Mouse (Mus musculus) C2C12 (cell line): Measurements from ENCODE around the gene Slc38a4.

ENCODE experiments used
- CEBPB ChIP-seq: IDR thresholded peaks from one replicate; pipeline ENCODE4 v1.6.1; 2011; ENCODE audit warnings: low read depth, mild to moderate bottlenecking, control low read depth, moderate library complexity
- CTCF ChIP-seq: IDR thresholded peaks from one replicate; pipeline ENCODE4 v1.5.1; 2011; ENCODE audit not compliant: control insufficient read depth, insufficient read depth, insufficient read length
- FOSL1 ChIP-seq: IDR thresholded peaks from one replicate; pipeline ENCODE4 v1.8.0; 2011; ENCODE audit warnings: mild to moderate bottlenecking, low read length; ENCODE audit not compliant: poor library complexity, insufficient read depth, severe bottlenecking
- MAX ChIP-seq: IDR thresholded peaks from one replicate; pipeline ENCODE4 v1.6.1; 2011; ENCODE audit warnings: mild to moderate bottlenecking, control low read depth
- MYOD1 ChIP-seq: IDR thresholded peaks from one replicate; pipeline ENCODE4 v1.6.1; 2011; ENCODE audit warnings: low read depth; ENCODE audit not compliant: control insufficient read depth, insufficient read length
- MYOG ChIP-seq: IDR thresholded peaks from one replicate; pipeline ENCODE4 v1.6.1; 2011; ENCODE audit not compliant: control insufficient read depth, insufficient read length; ENCODE audit errors: extremely low read depth
- USF1 ChIP-seq: IDR thresholded peaks from one replicate; pipeline ENCODE4 v1.6.1; 2011; ENCODE audit warnings: low read depth, mild to moderate bottlenecking, control low read depth, moderate library complexity

GRCm38 (mm10) chr15:97030984-97031492 is 24.7 kb downstream of the Slc38a4 start:
- TF ChIP-seq CEBPB = no peak
- TF ChIP-seq MAX = no peak
- no peak for TF ChIP-seq CTCF
- no peak for TF ChIP-seq USF1
- no peak for TF ChIP-seq MYOD1
- TF ChIP-seq MYOG = no peak
- TF ChIP-seq FOSL1 = no peak
